Mouse (Mus musculus) testis, adult 10 weeks (tissue): ENCODE data around the gene Zbp1. TPM values are rescaled to one million over a fixed set of nuclear protein-coding genes. Genes with fewer than 3 reads are reported as not detected.

Experiments
- polyA plus RNA-seq: library from polyadenylated mRNA; stranded (reverse); fragments of 350-450 nt; fragmentation: Illumina TruSeq; extraction: RNeasy Lipid Tissue Mini Kit (QIAGEN cat#74804); gene quantifications from one replicate; pipeline ENCODE4 v1.2.3, GENCODE M21; 2014; ENCODE audit warnings: low read depth, low replicate concordance

Gene Zbp1
- 0.42 TPM for polyA plus RNA-seq

DNA sequence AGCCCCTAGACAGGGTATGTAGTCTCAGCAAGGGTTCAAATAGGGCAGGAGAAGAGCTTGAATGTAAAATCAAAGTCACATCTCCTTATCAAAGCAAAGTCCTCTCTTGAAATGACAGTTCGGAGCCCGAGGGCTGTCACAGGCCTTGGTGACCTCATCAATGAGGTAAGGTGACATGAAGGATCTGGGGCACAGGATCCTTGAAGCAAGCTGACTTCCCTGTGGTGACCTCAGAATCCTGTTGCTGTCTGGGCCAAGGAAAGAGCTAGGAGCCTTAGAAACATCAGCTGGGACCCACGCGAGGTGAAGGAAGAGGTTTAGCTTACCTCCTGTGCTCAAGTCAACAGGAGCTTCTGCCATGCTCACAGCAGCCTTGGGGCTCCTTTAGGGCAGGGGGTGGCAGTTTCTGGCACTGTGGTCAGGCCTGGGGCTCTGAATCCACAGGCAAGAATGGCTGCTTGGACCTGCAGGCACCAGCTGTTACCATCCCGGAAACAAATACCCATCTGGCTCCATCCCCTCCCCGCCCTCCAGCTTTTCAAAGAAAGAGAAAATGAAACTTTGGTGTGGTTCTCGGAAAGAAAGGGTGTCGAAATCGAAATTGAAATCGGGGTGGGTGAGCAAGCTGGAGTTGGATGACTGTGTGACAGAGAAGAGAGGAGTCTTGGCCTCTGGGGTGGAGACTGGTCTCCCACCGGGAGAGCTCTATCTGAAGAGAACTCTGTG lies at the start of gene Zbp1:
Gene Zbp1, minus strand, starts transcription at position 508 of the 726 bp plus-strand sequence.

Other genes with a start within 250 kb of the Zbp1 start
- gene Spo11, start 241.2 kb downstream of the Zbp1 start, polyA plus RNA-seq: 70.5 TPM
- 69.6 TPM for gene Rae1, start 218.8 kb downstream of the Zbp1 start, polyA plus RNA-seq
- 0.22 TPM for gene Rbm38, start 198.4 kb downstream of the Zbp1 start, polyA plus RNA-seq
- gene Ctcfl, start 99.4 kb downstream of the Zbp1 start, polyA plus RNA-seq: 0.52 TPM
- 0.13 TPM for gene Pck1, start 65.9 kb downstream of the Zbp1 start, polyA plus RNA-seq
- gene Pmepa1, start 57.6 kb upstream of the Zbp1 start, polyA plus RNA-seq: 0.52 TPM